Mouse (Mus musculus): ENCODE measurements around the gene Kalrn. TPM values are rescaled to one million over a fixed set of nuclear protein-coding genes. Genes with fewer than 3 reads are reported as not detected.

Gene Kalrn
- polyA plus RNA-seq, 1 experiment from 2014 or later, result 14.4 TPM

- 68% methylated on average over 3 of the region's 3 CpGs for WGBS
- H3K4me2 ChIP-seq (replicated peaks), result no peak overlapping the region
- no peak overlapping the region for H3K9ac ChIP-seq
- no peak overlapping the region for H3K4me3 ChIP-seq (replicated peaks)
- H3K9me3 ChIP-seq, result 0 out of 2 replicates have a peak, but pooled peaks cover 3% of the 10 kb centered on the region
- ATAC-seq, result no peak
- no peak overlapping the region for H3K27ac ChIP-seq
- H3K27me3 ChIP-seq (replicated peaks), result no peaks in the 10 kb centered on the region
- H3K36me3 ChIP-seq, result no peaks in the 10 kb centered on the region
- H3K4me1 ChIP-seq (replicated peaks), result 0 out of 2 replicates have a peak, but pooled peaks cover 5% of the 10 kb centered on the region
Observed at GRCm38 (mm10) chr16:34072136-34072535, 501.2 kb downstream of the Kalrn start.

- ATAC-seq, result peak; percentile 52
- H3K36me3 ChIP-seq, result no peaks in the 10 kb centered on the region
- H3K4me3 ChIP-seq (replicated peaks), result no peak overlapping the region
- 0 out of 2 replicates have a peak, but pooled peaks cover 3% of the 10 kb centered on the region for H3K9me3 ChIP-seq
- 74% methylated on average over 3 of the region's 3 CpGs for WGBS
- 0 out of 2 replicates have a peak, but pooled peaks cover 7% of the 10 kb centered on the region for H3K4me1 ChIP-seq (replicated peaks)
- no peaks in the 10 kb centered on the region for H3K27me3 ChIP-seq (replicated peaks)
- no peak overlapping the region for H3K4me2 ChIP-seq (replicated peaks)
- no peak overlapping the region for H3K9ac ChIP-seq
- H3K27ac ChIP-seq, result no peak overlapping the region
Observed at GRCm38 (mm10) chr16:34071223-34071825, 502.0 kb downstream of the Kalrn start.

GRCm38 (mm10) chr16:34069481-34069880 is 503.9 kb downstream of the Kalrn start:
- ATAC-seq, result peak; percentile 24; the same call in 1 of the 2 replicates
- Histone ChIP-seq H3K4me3 (replicated peaks) (no peak overlapping the region), H3K27me3 (replicated peaks) (no peaks in the 10 kb centered on the region), H3K9ac (no peak overlapping the region), H3K9me3 (0 out of 2 replicates have a peak, but pooled peaks cover 3% of the 10 kb centered on the region), H3K27ac (no peak overlapping the region), H3K36me3 (no peaks in the 10 kb centered on the region), H3K4me1 (replicated peaks) (0 out of 2 replicates have a peak, but pooled peaks cover 7% of the 10 kb centered on the region), H3K4me2 (replicated peaks) (no peak overlapping the region)
- WGBS, result 37% methylated on average over 3 of the region's 3 CpGs

- no peak overlapping the region for H3K9ac ChIP-seq
- 0 out of 2 replicates have a peak, but pooled peaks cover 7% of the 10 kb centered on the region for H3K4me1 ChIP-seq (replicated peaks)
- ATAC-seq, result no peak
- no peaks in the 10 kb centered on the region for H3K9me3 ChIP-seq
- no peaks in the 10 kb centered on the region for H3K36me3 ChIP-seq
- no peak overlapping the region for H3K4me3 ChIP-seq (replicated peaks)
- H3K4me2 ChIP-seq (replicated peaks), result no peak overlapping the region
- no peak overlapping the region for H3K27ac ChIP-seq
- no peaks in the 10 kb centered on the region for H3K27me3 ChIP-seq (replicated peaks)
Observed at GRCm38 (mm10) chr16:34066922-34067321, 506.4 kb downstream of the Kalrn start.

- H3K36me3 ChIP-seq, result no peaks in the 10 kb centered on the region
- H3K4me3 ChIP-seq (replicated peaks), result no peak overlapping the region
- no peak for ATAC-seq
- H3K9me3 ChIP-seq, result no peaks in the 10 kb centered on the region
- no peaks in the 10 kb centered on the region for H3K27me3 ChIP-seq (replicated peaks)
- 0 out of 2 replicates have a peak, but pooled peaks cover 7% of the 10 kb centered on the region for H3K4me1 ChIP-seq (replicated peaks)
- 87% methylated on average over 4 of the region's 4 CpGs for WGBS
- no peak overlapping the region for H3K4me2 ChIP-seq (replicated peaks)
- no peak overlapping the region for H3K9ac ChIP-seq
- no peak overlapping the region for H3K27ac ChIP-seq
Observed at GRCm38 (mm10) chr16:34066376-34066775, 507.0 kb downstream of the Kalrn start.

GRCm38 (mm10) chr16:34063313-34063712 is 510.0 kb downstream of the Kalrn start:
- Histone ChIP-seq H3K4me1 (replicated peaks) (peaks cover 9% of the 10 kb centered on the region), H3K36me3 (no peaks in the 10 kb centered on the region)
- WGBS, result 81% methylated on average over 4 of the region's 4 CpGs

GRCm38 (mm10) chr16:34061661-34062060 is 511.7 kb downstream of the Kalrn start:
- Histone ChIP-seq H3K4me1 (replicated peaks) (peaks cover 12% of the 10 kb centered on the region), H3K4me3 (replicated peaks) (no peak overlapping the region), H3K27ac (no peak overlapping the region), H3K9me3 (no peaks in the 10 kb centered on the region), H3K4me2 (replicated peaks) (no peak overlapping the region), H3K36me3 (no peaks in the 10 kb centered on the region), H3K9ac (no peak overlapping the region), H3K27me3 (replicated peaks) (no peaks in the 10 kb centered on the region)
- no peak for ATAC-seq
- WGBS, result 97% methylated on average over 1 of the region's 1 CpGs

More at GRCm38 (mm10) chr16:34063313-34063712, 510.0 kb downstream of the Kalrn start:
- no peak for ATAC-seq
- Histone ChIP-seq H3K4me3 (replicated peaks) (no peak overlapping the region), H3K9ac (no peak overlapping the region), H3K4me2 (replicated peaks) (no peak overlapping the region), H3K27ac (0 out of 2 replicates have a peak overlapping the region, but pooled peaks have one; percentile 13), H3K9me3 (no peaks in the 10 kb centered on the region), H3K27me3 (replicated peaks) (no peaks in the 10 kb centered on the region)

GRCm38 (mm10) chr16:34058611-34059010 is 514.7 kb downstream of the Kalrn start:
- Histone ChIP-seq H3K27ac (0 out of 2 replicates have a peak overlapping the region, but pooled peaks have one; percentile 38), H3K27me3 (replicated peaks) (no peaks in the 10 kb centered on the region), H3K9me3 (no peaks in the 10 kb centered on the region), H3K4me3 (replicated peaks) (no peak overlapping the region), H3K4me2 (replicated peaks) (no peak overlapping the region), H3K9ac (no peak overlapping the region), H3K36me3 (no peaks in the 10 kb centered on the region), H3K4me1 (replicated peaks) (peaks cover 12% of the 10 kb centered on the region)
- no peak for ATAC-seq
- 35% methylated on average over 3 of the region's 3 CpGs for WGBS

GRCm38 (mm10) chr16:34057464-34057863 is 515.9 kb downstream of the Kalrn start:
- Histone ChIP-seq H3K27me3 (replicated peaks) (no peaks in the 10 kb centered on the region), H3K4me3 (replicated peaks) (no peak overlapping the region), H3K4me1 (replicated peaks) (peaks cover 12% of the 10 kb centered on the region), H3K4me2 (replicated peaks) (no peak overlapping the region), H3K27ac (no peak overlapping the region), H3K9ac (no peak overlapping the region), H3K36me3 (no peaks in the 10 kb centered on the region), H3K9me3 (no peaks in the 10 kb centered on the region)
- 43% methylated on average over 5 of the region's 5 CpGs for WGBS
- ATAC-seq, result no peak

GRCm38 (mm10) chr16:34056418-34057111 is 516.8 kb downstream of the Kalrn start:
- peaks cover 12% of the 10 kb centered on the region for H3K4me1 ChIP-seq (replicated peaks)

GRCm38 (mm10) chr16:34050090-34050489 is 523.2 kb downstream of the Kalrn start:
- no peak overlapping the region for H3K9ac ChIP-seq
- ATAC-seq, result no peak
- no peaks in the 10 kb centered on the region for H3K36me3 ChIP-seq
- H3K27me3 ChIP-seq (replicated peaks), result no peaks in the 10 kb centered on the region
- H3K4me2 ChIP-seq (replicated peaks), result no peak overlapping the region
- H3K4me1 ChIP-seq (replicated peaks), result peaks cover 6% of the 10 kb centered on the region
- H3K27ac ChIP-seq, result no peak overlapping the region
- H3K4me3 ChIP-seq (replicated peaks), result no peak overlapping the region
- WGBS, result 88% methylated on average over 7 of the region's 7 CpGs
- no peaks in the 10 kb centered on the region for H3K9me3 ChIP-seq

More at GRCm38 (mm10) chr16:34056418-34057111, 516.8 kb downstream of the Kalrn start:
- Histone ChIP-seq H3K4me2 (replicated peaks) (no peak overlapping the region), H3K27ac (no peak overlapping the region), H3K27me3 (replicated peaks) (no peaks in the 10 kb centered on the region), H3K4me3 (replicated peaks) (no peak overlapping the region), H3K36me3 (no peaks in the 10 kb centered on the region), H3K9me3 (no peaks in the 10 kb centered on the region), H3K9ac (no peak overlapping the region)
- ATAC-seq, result no peak
- 45% methylated on average over 10 of the region's 10 CpGs for WGBS

- Histone ChIP-seq H3K9ac (no peak overlapping the region), H3K4me3 (replicated peaks) (no peak overlapping the region), H3K9me3 (no peaks in the 10 kb centered on the region), H3K4me1 (replicated peaks) (peaks cover 6% of the 10 kb centered on the region), H3K36me3 (no peaks in the 10 kb centered on the region), H3K27me3 (replicated peaks) (no peaks in the 10 kb centered on the region), H3K27ac (no peak overlapping the region), H3K4me2 (replicated peaks) (no peak overlapping the region)
- ATAC-seq, result no peak
- WGBS, result 94% methylated on average over 12 of the region's 12 CpGs
Observed at GRCm38 (mm10) chr16:34049361-34049760, 524.0 kb downstream of the Kalrn start.
